Mouse (Mus musculus): Measurements from ENCODE around the gene Ak2. TPM values are rescaled to one million over a fixed set of nuclear protein-coding genes. Genes with fewer than 3 reads are reported as not detected.

The Ak2 gene
- total and polyA plus RNA-seq, 3 experiments, result 269 to 363 (median 280) TPM

GRCm38 (mm10) chr4:129024775-129025174 lies 33.0 kb downstream of the Ak2 start:
- no peak for DNase-seq (ENCODE audit: extremely low read depth)
- in situ Hi-C loops (cut with MboI; ENCODE audit: low pct_ligation_motif_present, low pct_unique_long_range_greater_than_20kb, low sequenced_read_pairs) (no loop called here), dilution Hi-C loops (cut with MboI; ENCODE audit: extremely low pct_ligation_motif_present, extremely low pct_unique_long_range_greater_than_20kb, low sequenced_read_pairs) (no loop called here)
- H3K36me3 ChIP-seq (replicated peaks in 1 of 2; ENCODE audit: control insufficient read depth in 1 of 2, insufficient read depth in 1 of 2, low read length in 1 of 2), result no peaks in the 10 kb centered on the region
- TF ChIP-seq USF2 (conservative IDR thresholded peaks at IDR 0.05; ENCODE audit: low read depth, low read length), result no peak
- H3K4me3 ChIP-seq (replicated peaks in 1 of 3; ENCODE audit: low read depth in 2 of 3, low read length in 2 of 3, poor library complexity in 1 of 3), result no peak overlapping the region
- no peak overlapping the region for H3K27ac ChIP-seq (ENCODE audit: insufficient read depth, low read depth)
- H3K9me3 ChIP-seq (replicated peaks; ENCODE audit: low read length), result peaks cover 5% of the 10 kb centered on the region
- H3K4me1 ChIP-seq (ENCODE audit: control insufficient read depth in 1 of 2, insufficient read depth in 2 of 2), result peaks cover 5 to 30% of the 10 kb centered on the region in 2 experiments; a peak in 3 of 4 replicates
- no peaks in the 10 kb centered on the region for H3K79me2 ChIP-seq (replicated peaks; ENCODE audit: control insufficient read depth, extremely low read depth, insufficient read depth, poor library complexity, severe bottlenecking)
- no peak overlapping the region for H3K4me2 ChIP-seq (ENCODE audit: insufficient read depth, low read depth, poor library complexity, severe bottlenecking)
- H3K9ac ChIP-seq (ENCODE audit: insufficient read depth, low read depth), result no peak overlapping the region
- H3K27me3 ChIP-seq (replicated peaks), result no peaks in the 10 kb centered on the region

GRCm38 (mm10) chr4:129025707-129026106 lies 33.9 kb downstream of the Ak2 start:
- Histone ChIP-seq H3K27me3 (replicated peaks) (no peaks in the 10 kb centered on the region), H3K36me3 (replicated peaks in 1 of 2; ENCODE audit: control insufficient read depth in 1 of 2, insufficient read depth in 1 of 2, low read length in 1 of 2) (no peaks in the 10 kb centered on the region), H3K9ac (ENCODE audit: insufficient read depth, low read depth) (no peak overlapping the region), H3K4me2 (ENCODE audit: insufficient read depth, low read depth, poor library complexity, severe bottlenecking) (no peak overlapping the region), H3K27ac (ENCODE audit: insufficient read depth, low read depth) (no peak overlapping the region), H3K4me1 (ENCODE audit: control insufficient read depth in 1 of 2, insufficient read depth in 2 of 2) (peaks cover 4 to 27% of the 10 kb centered on the region in 2 experiments; a peak in 3 of 4 replicates), H3K79me2 (replicated peaks; ENCODE audit: control insufficient read depth, extremely low read depth, insufficient read depth, poor library complexity, severe bottlenecking) (no peaks in the 10 kb centered on the region), H3K9me3 (replicated peaks; ENCODE audit: low read length) (peaks cover 5% of the 10 kb centered on the region), H3K4me3 (replicated peaks in 1 of 3; ENCODE audit: low read depth in 2 of 3, low read length in 2 of 3, poor library complexity in 1 of 3) (no peak overlapping the region)
- dilution Hi-C loops (cut with MboI; ENCODE audit: extremely low pct_ligation_motif_present, extremely low pct_unique_long_range_greater_than_20kb, low sequenced_read_pairs), result no loop called here
- DNase-seq (ENCODE audit: extremely low read depth), result no peak
- in situ Hi-C loops (cut with MboI; ENCODE audit: low pct_ligation_motif_present, low pct_unique_long_range_greater_than_20kb, low sequenced_read_pairs), result no loop called here
- TF ChIP-seq CHD2 (IDR thresholded peaks at IDR 0.05; ENCODE audit: low read length) (no peak), TBP (conservative IDR thresholded peaks at IDR 0.05; ENCODE audit: low read depth, low read length) (no peak), IRF4 (IDR thresholded peaks at IDR 0.05; ENCODE audit: low read depth, low read length) (no peak), MAX (IDR thresholded peaks at IDR 0.05; ENCODE audit: low read length) (no peak), BHLHE40 (IDR thresholded peaks at IDR 0.05; ENCODE audit: low read depth, low read length) (no peak), CHD1 (IDR thresholded peaks at IDR 0.05; ENCODE audit: low read depth, low read length) (no peak), ZKSCAN1 (IDR thresholded peaks at IDR 0.05; ENCODE audit: borderline replicate concordance, low read depth, low read length) (no peak), USF1 (IDR thresholded peaks at IDR 0.05; ENCODE audit: low read depth, low read length) (no peak), RCOR1 (conservative IDR thresholded peaks at IDR 0.05; ENCODE audit: low read depth, low read length) (no peak), SMC3 (IDR thresholded peaks at IDR 0.05; ENCODE audit: low read depth, low read length) (no peak), POLR2AphosphoS2 (IDR thresholded peaks at IDR 0.05; ENCODE audit: low read depth, low read length) (no peak), JUND (conservative IDR thresholded peaks at IDR 0.05; ENCODE audit: low read depth, low read length) (no peak), EP300 (IDR thresholded peaks at IDR 0.05; ENCODE audit: low read length) (no peak), ETS1 (conservative IDR thresholded peaks at IDR 0.05; ENCODE audit: low read depth, low read length) (no peak), CTCF (conservative IDR thresholded peaks at IDR 0.05 in 1 of 2, IDR thresholded peaks at IDR 0.05 in 1 of 2; ENCODE audit: low read depth in 2 of 2, low read length in 2 of 2) (no peak), ZNF384 (IDR thresholded peaks at IDR 0.05; ENCODE audit: low read depth, low read length) (no peak), MYC (IDR thresholded peaks at IDR 0.05; ENCODE audit: low read depth, low read length) (no peak), POLR2A (IDR thresholded peaks at IDR 0.05; ENCODE audit: low read depth, low read length) (no peak), UBTF (IDR thresholded peaks at IDR 0.05; ENCODE audit: low read depth, low read length) (no peak)

All from CH12.LX (cell line).